Mouse (Mus musculus): ENCODE data around the gene Gpr179. TPM values are rescaled to one million over a fixed set of nuclear protein-coding genes. Genes with fewer than 3 reads are reported as not detected.

The Gpr179 gene
- 0.22 TPM for polyA plus RNA-seq (2014; fragmentation: Illumina TruSeq; extraction: RNeasy Lipid Tissue Mini Kit (QIAGEN cat#74804); ENCODE audit: insufficient read depth, low read depth, low replicate concordance)

DNA sequence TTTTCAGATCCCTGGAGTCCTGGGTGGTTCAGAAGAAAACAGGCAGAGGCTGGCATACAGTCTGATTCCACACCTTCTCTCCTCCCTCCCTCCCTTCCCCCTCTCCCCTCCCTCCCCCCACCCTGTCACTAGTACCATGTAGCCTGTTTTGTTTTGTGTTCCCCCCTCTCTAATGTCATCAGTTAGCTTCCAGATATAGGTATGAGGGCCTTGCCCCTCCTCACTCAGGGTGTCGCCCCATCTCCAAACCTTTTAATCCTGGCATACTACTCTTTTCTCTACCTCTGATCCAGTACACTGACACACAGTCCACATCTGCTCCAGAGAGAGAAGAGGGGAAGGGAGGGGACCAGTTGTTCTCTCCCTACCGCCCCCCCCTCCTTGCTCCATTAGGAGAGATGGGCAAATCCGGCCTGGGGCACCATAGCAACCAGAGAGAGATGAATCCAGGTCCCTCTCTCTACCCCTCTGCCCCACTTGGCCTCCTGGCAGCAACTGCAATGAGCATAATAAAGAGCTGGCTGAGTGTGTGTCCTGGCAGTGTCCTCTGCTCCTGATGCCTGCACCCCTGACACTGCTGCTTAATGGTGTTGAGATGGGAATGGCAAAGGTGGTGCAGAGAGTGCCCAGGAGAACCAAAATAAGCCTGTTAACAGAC, at the start of gene Gpr179:
Gene Gpr179 (minus strand): TSS at position 51 of the 658 bp plus-strand sequence.

GRCm38 (mm10) chr11:97361948-97362648, 10.2 kb upstream of the Gpr179 start, which contains the start of gene Socs7:
Gene Socs7 (plus strand): TSS chr11:97362551.

DNA sequence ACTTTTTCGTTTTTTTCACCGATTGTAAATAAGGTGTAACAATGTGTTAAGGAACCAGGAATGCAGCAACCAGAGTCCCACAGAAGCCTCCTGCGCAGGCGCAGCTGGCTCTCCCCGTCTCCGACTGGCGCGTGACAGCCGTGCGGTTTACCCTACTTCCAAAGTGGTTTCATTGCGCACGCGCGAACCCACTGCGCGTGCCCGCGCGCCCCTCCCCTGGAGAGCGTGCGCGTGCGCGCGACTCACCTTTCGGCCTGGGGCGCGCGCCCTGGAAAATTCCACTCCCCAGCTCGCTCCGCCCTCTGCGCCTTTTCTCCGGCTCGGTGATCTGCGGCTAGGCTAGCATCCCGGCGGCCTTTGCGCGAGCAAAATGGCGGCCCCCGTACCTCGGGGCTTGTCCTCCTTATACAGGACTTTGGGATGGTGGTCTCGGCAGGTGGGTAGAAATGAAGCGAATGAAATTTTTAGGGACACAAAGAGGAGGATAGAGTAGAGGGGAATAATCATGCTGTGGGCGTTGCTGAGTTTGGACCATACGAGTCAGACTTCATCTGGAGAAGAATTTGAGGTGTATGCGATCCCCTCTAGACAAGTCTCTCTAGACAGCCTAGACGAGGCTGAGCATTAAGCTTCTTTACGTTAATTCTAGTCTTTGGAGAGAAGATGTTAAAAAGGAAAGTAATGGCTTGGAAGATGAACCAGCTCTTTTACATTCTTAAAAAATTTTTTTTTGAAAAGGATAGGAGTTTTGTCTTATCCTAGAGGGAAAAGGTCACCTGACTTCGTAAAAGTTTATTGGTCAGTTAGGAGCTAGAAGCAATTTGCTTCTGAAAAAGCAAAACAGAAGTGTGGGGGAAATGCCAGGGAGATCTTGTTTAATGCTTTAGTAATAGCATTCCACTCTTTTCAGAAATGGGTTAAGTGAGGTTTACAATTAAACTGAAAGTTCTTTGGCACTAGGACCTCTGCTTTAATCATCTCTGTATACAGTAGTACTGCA, 36.1 kb downstream of the Gpr179 start, which contains the start of gene Mrpl45:
Gene Mrpl45 (plus strand): TSS at position 213 of the 1,000 bp plus-strand sequence.

Other genes with a start within 250 kb of the Gpr179 start
- 1.2 TPM for gene Tbx21, start 236.7 kb downstream of the Gpr179 start, polyA plus RNA-seq (2014; fragmentation: Illumina TruSeq; extraction: RNeasy Lipid Tissue Mini Kit (QIAGEN cat#74804); ENCODE audit: insufficient read depth, low read depth, low replicate concordance)
- gene Tbkbp1, start 200.6 kb downstream of the Gpr179 start, polyA plus RNA-seq (2014; fragmentation: Illumina TruSeq; extraction: RNeasy Lipid Tissue Mini Kit (QIAGEN cat#74804); ENCODE audit: insufficient read depth, low read depth, low replicate concordance): 20.8 TPM
- gene Kpnb1, start 164.2 kb downstream of the Gpr179 start, polyA plus RNA-seq (2014; fragmentation: Illumina TruSeq; extraction: RNeasy Lipid Tissue Mini Kit (QIAGEN cat#74804); ENCODE audit: insufficient read depth, low read depth, low replicate concordance): 32.2 TPM
- 19.3 TPM for gene Npepps, start 71.4 kb downstream of the Gpr179 start, polyA plus RNA-seq (2014; fragmentation: Illumina TruSeq; extraction: RNeasy Lipid Tissue Mini Kit (QIAGEN cat#74804); ENCODE audit: insufficient read depth, low read depth, low replicate concordance)
- gene Mrpl45, start 36.4 kb downstream of the Gpr179 start, polyA plus RNA-seq (2014; fragmentation: Illumina TruSeq; extraction: RNeasy Lipid Tissue Mini Kit (QIAGEN cat#74804); ENCODE audit: insufficient read depth, low read depth, low replicate concordance): 11.5 TPM
- 5.8 TPM for gene Socs7, start 10.5 kb upstream of the Gpr179 start, polyA plus RNA-seq (2014; fragmentation: Illumina TruSeq; extraction: RNeasy Lipid Tissue Mini Kit (QIAGEN cat#74804); ENCODE audit: insufficient read depth, low read depth, low replicate concordance)
- 23.8 TPM for gene Arhgap23, start 63.5 kb upstream of the Gpr179 start, polyA plus RNA-seq (2014; fragmentation: Illumina TruSeq; extraction: RNeasy Lipid Tissue Mini Kit (QIAGEN cat#74804); ENCODE audit: insufficient read depth, low read depth, low replicate concordance)
- gene 4933428G20Rik, start 148.3 kb upstream of the Gpr179 start, polyA plus RNA-seq (2014; fragmentation: Illumina TruSeq; extraction: RNeasy Lipid Tissue Mini Kit (QIAGEN cat#74804); ENCODE audit: insufficient read depth, low read depth, low replicate concordance): not detected
- 1.5 TPM for gene Srcin1, start 224.1 kb upstream of the Gpr179 start, polyA plus RNA-seq (2014; fragmentation: Illumina TruSeq; extraction: RNeasy Lipid Tissue Mini Kit (QIAGEN cat#74804); ENCODE audit: insufficient read depth, low read depth, low replicate concordance)

All from lung, adult 10 weeks (tissue).